Mouse (Mus musculus) liver, embryonic 12.5 days (tissue): ENCODE measurements at regions not wholly inside any gene's neighbourhood (a gene's known extent, or its start where the extent isn't known, plus 50 kb on each side); places are given as distances from the start of the nearest gene placed in this dataset.

Experiments
- ATAC-seq: fragments of 200-750 bp; cut with Nextera tagmentation; 2 replicates; pipeline ENCODE4 v1.8.0; 2017; ENCODE audit warnings: moderate number of reproducible peaks, mild to moderate bottlenecking, moderate library complexity
- H3K27ac ChIP-seq: fragments of 300-500 bp; sonication (generic); 2 replicates; pipeline ENCODE4 v1.5.1; 2016; ENCODE audit warnings: mild to moderate bottlenecking
- H3K27me3 ChIP-seq: fragments of 300-500 bp; sonication (generic); replicated peaks from 2 replicates; pipeline ENCODE4 v1.6.1; 2016; ENCODE audit warnings: mild to moderate bottlenecking, moderate library complexity
- H3K36me3 ChIP-seq: fragments of 300-500 bp; sonication (generic); 2 replicates; pipeline ENCODE4 v1.6.1; 2016; ENCODE audit warnings: mild to moderate bottlenecking, moderate library complexity
- H3K4me1 ChIP-seq: fragments of 300-500 bp; sonication (generic); 2 replicates; pipeline ENCODE4 v1.6.1; 2016
- H3K4me2 ChIP-seq: fragments of 300-500 bp; sonication (generic); 2 replicates; pipeline ENCODE4 v1.6.1; 2016; ENCODE audit warnings: mild to moderate bottlenecking, moderate library complexity
- H3K4me3 ChIP-seq: fragments of 300-500 bp; sonication (generic); 2 replicates; pipeline ENCODE4 v1.5.1; 2016; ENCODE audit warnings: mild to moderate bottlenecking, moderate library complexity
- H3K9ac ChIP-seq: fragments of 300-500 bp; sonication (generic); 2 replicates; pipeline ENCODE4 v1.6.1; 2016; ENCODE audit warnings: mild to moderate bottlenecking, moderate library complexity
- H3K9me3 ChIP-seq: fragments of 300-500 bp; sonication (generic); replicated peaks from 2 replicates; pipeline ENCODE4 v1.6.1; 2016; ENCODE audit warnings: mild to moderate bottlenecking, moderate library complexity
- WGBS: fragments of 180-500 bp; shearing (Covaris S2); methylation state at CpG from one replicate; pipeline ENCODE4 v1.1.7; 2016; ENCODE audit not compliant: insufficient replicate concordance; 5-methylcytosine and 5-hydroxymethylcytosine counted together

DNA sequence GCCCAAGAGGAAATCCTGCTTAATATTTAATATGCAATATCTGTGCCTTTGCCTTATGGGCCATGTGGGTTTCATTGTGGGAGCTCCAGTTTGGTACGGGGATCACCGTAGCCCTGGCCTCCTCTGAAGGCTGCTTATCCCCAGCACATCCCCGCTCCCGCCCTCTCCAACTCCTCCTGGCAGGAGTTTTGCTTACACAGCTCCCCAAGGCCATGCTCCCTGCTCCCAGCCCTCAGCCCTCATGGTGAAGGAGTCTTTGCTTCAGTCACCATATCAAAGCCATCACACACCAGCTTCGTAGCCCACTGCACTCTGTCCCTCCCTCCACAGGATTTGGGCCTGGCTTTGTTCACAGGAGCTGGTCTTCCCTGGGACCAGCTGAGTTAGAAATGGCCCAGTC lies 142.0 kb downstream of the Cdh26 start:
- Histone ChIP-seq H3K36me3 (no peaks in the 10 kb centered on the region), H3K27ac (no peak overlapping the region), H3K4me2 (no peak overlapping the region), H3K27me3 (no peaks in the 10 kb centered on the region), H3K4me1 (no peaks in the 10 kb centered on the region), H3K9ac (no peak overlapping the region), H3K9me3 (no peaks in the 10 kb centered on the region), H3K4me3 (no peak overlapping the region)
- ATAC-seq = no peak
- WGBS = 85% methylated on average over 5 of the region's 5 CpGs

- Histone ChIP-seq H3K9me3 (no peaks in the 10 kb centered on the region), H3K4me2 (no peak overlapping the region), H3K36me3 (no peaks in the 10 kb centered on the region), H3K4me3 (no peak overlapping the region), H3K27me3 (no peaks in the 10 kb centered on the region), H3K4me1 (no peaks in the 10 kb centered on the region), H3K9ac (no peak overlapping the region), H3K27ac (no peak overlapping the region)
- WGBS = 31% methylated on average over 4 of the region's 4 CpGs
- no peak for ATAC-seq
These were observed 144.5 kb downstream of the Cdh26 start for GRCm38 (mm10) chr2:178574859-178575258.

GRCm38 (mm10) chr2:178575403-178575802 lies 145.1 kb downstream of the Cdh26 start:
- Histone ChIP-seq H3K4me3 (no peak overlapping the region), H3K36me3 (no peaks in the 10 kb centered on the region), H3K9ac (no peak overlapping the region), H3K27me3 (no peaks in the 10 kb centered on the region), H3K4me2 (no peak overlapping the region), H3K4me1 (no peaks in the 10 kb centered on the region), H3K9me3 (no peaks in the 10 kb centered on the region), H3K27ac (no peak overlapping the region)
- 40% methylated on average over 6 of the region's 6 CpGs for WGBS
- ATAC-seq = no peak

DNA sequence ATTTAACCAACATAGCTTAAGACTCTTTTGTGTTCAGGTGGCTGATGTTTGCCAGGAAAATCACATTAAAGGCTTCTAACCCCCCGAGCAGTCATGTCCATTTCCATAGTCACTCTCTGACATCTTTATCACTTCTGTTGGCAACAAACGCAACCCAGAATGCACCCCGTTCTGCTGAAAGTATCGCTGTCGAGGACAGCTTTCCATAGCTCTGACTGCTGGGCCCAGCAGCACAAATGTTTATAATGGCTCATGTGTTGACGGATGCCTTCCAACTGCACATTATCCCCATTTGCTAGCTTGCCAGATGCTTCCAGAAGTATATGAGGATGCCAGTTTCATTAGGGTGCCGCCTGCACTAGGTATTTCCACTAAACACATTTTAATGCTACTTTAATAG lies 145.7 kb downstream of the Cdh26 start:
- Histone ChIP-seq H3K36me3 (no peaks in the 10 kb centered on the region), H3K4me1 (no peaks in the 10 kb centered on the region), H3K27ac (no peak overlapping the region), H3K4me2 (no peak overlapping the region), H3K4me3 (no peak overlapping the region), H3K9ac (no peak overlapping the region), H3K9me3 (no peaks in the 10 kb centered on the region), H3K27me3 (no peaks in the 10 kb centered on the region)
- no peak for ATAC-seq
- 70% methylated on average over 7 of the region's 7 CpGs for WGBS

DNA sequence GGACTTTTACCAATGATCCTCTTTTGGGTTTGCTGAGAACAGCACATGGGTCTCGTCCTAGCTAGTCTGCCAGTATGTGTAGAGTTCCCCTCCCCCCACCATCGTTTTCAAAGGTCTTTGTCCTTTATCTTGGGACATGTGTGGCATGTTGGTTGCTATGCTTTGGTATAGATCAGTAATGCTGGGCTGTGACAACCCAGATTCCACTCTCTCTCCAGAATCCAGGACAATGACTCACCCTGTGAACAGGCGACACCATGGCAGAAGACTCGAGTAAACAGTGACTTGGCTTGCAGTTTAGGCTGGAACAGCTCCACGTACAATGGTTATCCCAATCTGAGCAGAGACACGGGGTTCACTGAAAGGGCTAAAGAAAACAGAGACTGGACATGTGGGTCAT lies 149.2 kb downstream of the Cdh26 start:
- Histone ChIP-seq H3K4me3 (no peak overlapping the region), H3K9ac (no peak overlapping the region), H3K27ac (no peak overlapping the region), H3K4me1 (no peaks in the 10 kb centered on the region), H3K27me3 (no peaks in the 10 kb centered on the region), H3K36me3 (no peaks in the 10 kb centered on the region), H3K9me3 (no peaks in the 10 kb centered on the region), H3K4me2 (no peak overlapping the region)
- ATAC-seq = no peak
- WGBS = 63% methylated on average over 6 of the region's 6 CpGs

GRCm38 (mm10) chr2:178581306-178581705 lies 151.0 kb downstream of the Cdh26 start:
- Histone ChIP-seq H3K4me2 (no peak overlapping the region), H3K27ac (no peak overlapping the region), H3K4me1 (no peaks in the 10 kb centered on the region), H3K9me3 (no peaks in the 10 kb centered on the region), H3K27me3 (no peaks in the 10 kb centered on the region), H3K9ac (no peak overlapping the region), H3K36me3 (no peaks in the 10 kb centered on the region), H3K4me3 (no peak overlapping the region)
- 73% methylated on average over 12 of the region's 12 CpGs for WGBS
- no peak for ATAC-seq

DNA sequence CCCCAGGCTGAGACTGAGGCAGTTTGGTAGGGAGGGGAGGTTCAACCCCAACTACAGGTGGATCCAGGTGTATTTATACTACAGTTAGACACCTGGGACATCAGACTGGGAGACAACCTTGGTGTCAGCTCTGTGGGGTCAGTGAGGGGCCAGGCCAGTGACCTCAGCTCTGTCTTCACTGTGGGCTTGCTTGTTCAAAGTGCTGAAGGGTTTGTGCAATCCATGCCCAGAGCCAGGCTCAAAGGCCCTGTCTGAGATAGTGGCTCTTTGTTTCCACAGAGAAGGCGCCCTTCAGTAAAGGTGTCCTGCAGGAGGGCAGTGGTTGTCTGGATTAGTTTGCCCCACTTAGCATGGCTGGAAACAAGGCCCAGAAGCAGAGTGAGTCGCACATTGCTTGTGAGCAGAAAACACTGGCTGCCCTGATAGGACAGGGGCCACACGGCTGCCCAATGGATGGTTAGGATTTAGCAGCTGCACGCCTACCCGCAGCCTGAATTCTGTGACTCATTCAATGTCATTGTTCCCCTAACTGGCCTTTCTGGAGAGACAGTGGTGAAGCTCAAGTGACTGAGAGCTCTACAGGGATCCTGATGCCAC lies 154.7 kb downstream of the Cdh26 start:
- Histone ChIP-seq H3K27ac (no peak overlapping the region), H3K9me3 (no peaks in the 10 kb centered on the region), H3K4me3 (no peak overlapping the region), H3K9ac (no peak overlapping the region), H3K4me1 (no peaks in the 10 kb centered on the region), H3K27me3 (no peaks in the 10 kb centered on the region), H3K4me2 (no peak overlapping the region), H3K36me3 (no peaks in the 10 kb centered on the region)
- ATAC-seq = peak; percentile 42; the same call in 1 of the 2 replicates
- WGBS = 59% methylated on average over 5 of the region's 5 CpGs

GRCm38 (mm10) chr2:178587134-178587636 lies 156.9 kb downstream of the Cdh26 start:
- no peak overlapping the region for H3K27ac ChIP-seq
- H3K4me3 ChIP-seq = no peak overlapping the region
- H3K9me3 ChIP-seq = no peaks in the 10 kb centered on the region
- 68% methylated on average over 7 of the region's 7 CpGs for WGBS
- no peaks in the 10 kb centered on the region for H3K27me3 ChIP-seq
- no peak overlapping the region for H3K9ac ChIP-seq
- ATAC-seq = no peak
- H3K36me3 ChIP-seq = no peaks in the 10 kb centered on the region
- no peaks in the 10 kb centered on the region for H3K4me1 ChIP-seq
- no peak overlapping the region for H3K4me2 ChIP-seq

- WGBS = 67% methylated on average over 9 of the region's 9 CpGs
- no peaks in the 10 kb centered on the region for H3K27me3 ChIP-seq
- no peak for ATAC-seq
These were observed 163.4 kb downstream of the Cdh26 start for GRCm38 (mm10) chr2:178593743-178594142.

DNA sequence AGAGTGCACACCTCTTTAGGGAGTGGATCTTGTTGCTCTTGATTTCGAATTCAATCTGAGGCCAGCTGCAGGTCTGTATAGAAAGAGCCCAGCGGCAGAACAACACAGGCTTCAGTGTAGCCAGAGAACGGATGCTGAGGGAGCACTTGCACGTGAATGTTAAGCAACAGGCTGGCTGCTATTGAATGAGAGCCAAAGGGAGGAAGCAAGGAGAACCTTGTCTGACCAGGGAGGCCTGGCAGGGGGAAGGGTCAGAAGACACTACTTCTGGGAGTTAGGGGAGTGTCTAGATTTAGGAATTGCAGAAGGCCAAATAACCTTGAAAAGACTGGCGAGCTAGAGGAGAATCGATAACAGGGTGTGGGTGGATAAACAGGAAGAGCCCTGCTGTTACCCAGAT lies 163.8 kb downstream of the Cdh26 start:
- Histone ChIP-seq H3K4me2 (no peak overlapping the region), H3K4me3 (no peak overlapping the region), H3K27me3 (no peaks in the 10 kb centered on the region), H3K27ac (no peak overlapping the region), H3K9me3 (peaks cover 6% of the 10 kb centered on the region; the same call in 1 of the 2 replicates), H3K36me3 (no peaks in the 10 kb centered on the region), H3K4me1 (0 out of 2 replicates have a peak, but pooled peaks cover 5% of the 10 kb centered on the region), H3K9ac (no peak overlapping the region)
- no peak for ATAC-seq
- WGBS = 43% methylated on average over 6 of the region's 6 CpGs

More at GRCm38 (mm10) chr2:178593743-178594142, 163.4 kb downstream of the Cdh26 start:
- Histone ChIP-seq H3K36me3 (no peaks in the 10 kb centered on the region), H3K9ac (no peak overlapping the region), H3K4me3 (no peak overlapping the region), H3K4me1 (0 out of 2 replicates have a peak, but pooled peaks cover 5% of the 10 kb centered on the region), H3K27ac (no peak overlapping the region), H3K4me2 (no peak overlapping the region), H3K9me3 (peaks cover 2% of the 10 kb centered on the region; the same call in 1 of the 2 replicates)

DNA sequence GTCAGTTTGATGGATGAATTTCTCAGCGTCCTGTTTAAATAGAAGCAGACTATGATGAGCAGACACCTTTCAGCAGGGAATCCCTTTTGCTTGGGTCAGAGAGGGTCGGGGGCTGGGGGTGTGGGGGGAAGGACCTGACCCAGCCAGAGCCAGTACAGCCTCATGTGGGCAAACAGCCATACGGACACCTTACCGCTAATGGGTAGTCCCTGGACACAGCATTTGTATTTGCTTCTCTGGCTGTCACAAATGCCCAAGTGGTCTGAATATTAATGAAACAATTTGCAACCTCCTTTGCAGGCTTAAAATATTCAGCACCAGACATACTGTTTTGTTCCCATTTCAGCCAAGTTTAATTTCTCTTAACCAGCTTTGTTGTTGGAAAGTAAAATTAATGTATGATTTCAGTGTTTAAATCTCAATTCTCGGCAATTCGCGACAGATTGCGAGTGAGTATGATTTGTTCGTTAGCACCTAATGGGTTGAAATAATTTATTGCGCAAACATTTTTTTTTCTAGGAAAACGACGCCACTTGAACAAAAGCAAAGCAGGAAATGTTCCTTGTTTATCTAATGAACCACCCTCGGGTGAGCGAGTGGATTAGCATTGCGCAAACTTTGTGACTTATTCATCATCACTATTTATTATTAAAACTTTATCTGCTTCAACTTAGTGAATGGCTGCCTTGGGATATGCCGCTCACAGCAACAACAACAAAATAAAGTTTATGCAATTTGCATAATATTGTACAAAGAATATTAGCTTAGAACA lies 166.2 kb downstream of the Cdh26 start:
- Histone ChIP-seq H3K4me2 (no peak overlapping the region), H3K27me3 (no peaks in the 10 kb centered on the region), H3K27ac (no peak overlapping the region), H3K9ac (no peak overlapping the region), H3K4me3 (no peak overlapping the region), H3K9me3 (peaks cover 6% of the 10 kb centered on the region; the same call in 1 of the 2 replicates), H3K4me1 (0 out of 2 replicates have a peak, but pooled peaks cover 5% of the 10 kb centered on the region), H3K36me3 (no peaks in the 10 kb centered on the region)
- WGBS = 64% methylated on average over 16 of the region's 16 CpGs
- ATAC-seq = no peak

DNA sequence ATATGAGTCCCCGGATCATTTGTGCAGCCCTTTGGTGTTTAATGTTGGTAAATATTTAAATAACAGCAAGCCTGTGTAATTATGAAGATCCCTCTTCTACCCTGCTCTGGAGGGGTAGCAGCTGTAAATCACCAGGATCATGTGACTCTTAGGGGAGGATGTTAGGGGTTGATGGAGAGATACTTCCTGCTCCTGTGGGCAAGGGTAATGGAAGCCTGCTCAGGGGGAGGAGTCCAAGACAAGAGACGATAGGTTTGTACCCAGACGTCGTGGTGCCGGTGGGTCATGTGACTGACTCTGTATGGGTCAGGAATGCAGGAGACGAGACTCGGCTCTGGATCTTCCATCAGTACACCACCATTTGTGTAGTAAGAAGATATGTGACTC lies 166.7 kb downstream of the Cdh26 start:
- Histone ChIP-seq H3K36me3 (no peaks in the 10 kb centered on the region), H3K4me1 (0 out of 2 replicates have a peak, but pooled peaks cover 5% of the 10 kb centered on the region), H3K4me2 (no peak overlapping the region), H3K4me3 (no peak overlapping the region), H3K27ac (no peak overlapping the region), H3K27me3 (no peaks in the 10 kb centered on the region), H3K9me3 (peaks cover 6% of the 10 kb centered on the region; the same call in 1 of the 2 replicates), H3K9ac (no peak overlapping the region)
- ATAC-seq = no peak
- WGBS = 70% methylated on average over 7 of the region's 7 CpGs
